Mouse (Mus musculus): ENCODE results near the gene Ablim1.

DNA sequence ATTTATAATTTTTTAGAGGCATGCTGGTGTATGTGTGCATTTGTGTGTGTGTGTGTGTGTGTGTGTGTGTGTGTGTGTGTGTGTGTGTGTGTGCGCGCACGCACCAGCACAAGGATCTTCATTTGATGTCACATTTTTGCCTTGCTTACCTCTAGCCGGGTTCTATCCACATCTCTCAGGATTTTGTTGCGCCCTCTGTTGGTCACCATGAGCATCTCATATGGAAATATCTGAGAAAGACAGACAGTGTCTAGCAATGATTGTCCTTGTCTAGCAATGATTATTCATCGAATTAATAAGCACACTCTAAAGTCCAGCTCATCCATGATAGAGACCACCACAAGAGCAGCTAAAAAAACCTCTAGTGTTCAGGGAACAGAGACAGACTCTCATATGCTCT is 275.5 kb downstream of the Ablim1 start:
- TF ChIP-seq CTCF (IDR thresholded peaks at IDR 0.05; ENCODE audit: low read depth) (peak; percentile 44; the same call in 1 of the 2 replicates), EP300 (IDR thresholded peaks at IDR 0.05; ENCODE audit: low read depth) (no peak)
